Mouse (Mus musculus) right cerebral cortex, adult 18-20 months (tissue): ENCODE results near the gene Hsp90aa1.
A peak's percentile ranks its signal among the peaks of the same experiment; 100 is the strongest.
"Not testable (repeated sequence)": the region's sequence is repeated elsewhere in the genome, so short reads cannot be mapped to it uniquely, and the experiment has no call there.

Source experiments
- DNase-seq: peaks from one replicate; pipeline ENCODE4 v3.0.0; 2022; ENCODE audit warnings: mixed read lengths

Hsp90aa1 gene

GRCm38 (mm10) chr12:110702556-110702955 lies at the start of gene Hsp90aa1:
TSS of gene Hsp90aa1 (minus strand) at chr12:110702728.
- no peak for DNase-seq

GRCm38 (mm10) chr12:110750770-110751439 lies 48.4 kb upstream of the Hsp90aa1 start:
- DNase-seq: no peak

DNA sequence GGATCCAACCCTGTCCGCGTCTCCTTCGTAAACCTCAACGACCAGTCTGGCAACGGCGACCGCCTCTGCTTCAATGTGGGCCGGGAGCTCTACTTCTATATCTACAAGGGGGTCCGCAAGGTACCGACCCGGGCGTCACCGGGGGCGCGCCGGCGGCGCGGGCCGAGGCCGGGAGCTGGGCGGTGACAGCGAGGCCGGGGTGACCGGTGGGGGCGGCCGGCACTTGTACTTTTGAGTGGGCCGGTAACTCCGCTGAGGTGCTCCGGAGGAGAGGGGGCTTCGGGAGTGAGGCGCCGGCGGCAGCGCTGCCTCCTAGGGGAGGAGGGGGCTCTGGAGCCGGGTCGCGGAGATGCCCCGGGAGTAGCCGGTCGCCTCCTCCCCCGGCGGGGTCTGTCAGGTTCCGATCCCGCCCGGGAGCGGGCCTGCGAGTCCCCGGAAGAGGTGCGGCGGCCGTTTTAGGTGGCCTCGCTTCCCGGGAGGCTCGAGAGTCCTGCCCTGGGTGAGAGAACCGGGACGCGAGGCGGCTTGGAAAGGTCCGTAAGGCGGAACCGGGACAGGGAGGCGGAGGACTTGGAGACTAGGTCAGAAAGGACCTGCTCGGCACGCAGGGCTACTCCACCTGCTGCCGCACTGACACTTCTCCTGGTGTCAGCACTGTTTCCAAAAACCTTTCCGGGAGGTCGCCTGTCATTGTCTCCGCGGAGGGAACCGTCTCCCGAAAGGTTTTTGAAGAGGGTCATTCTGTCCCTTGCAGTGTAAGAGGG lies 35.8 kb upstream of the Hsp90aa1 start:
- DNase-seq: peak; percentile 23

DNA sequence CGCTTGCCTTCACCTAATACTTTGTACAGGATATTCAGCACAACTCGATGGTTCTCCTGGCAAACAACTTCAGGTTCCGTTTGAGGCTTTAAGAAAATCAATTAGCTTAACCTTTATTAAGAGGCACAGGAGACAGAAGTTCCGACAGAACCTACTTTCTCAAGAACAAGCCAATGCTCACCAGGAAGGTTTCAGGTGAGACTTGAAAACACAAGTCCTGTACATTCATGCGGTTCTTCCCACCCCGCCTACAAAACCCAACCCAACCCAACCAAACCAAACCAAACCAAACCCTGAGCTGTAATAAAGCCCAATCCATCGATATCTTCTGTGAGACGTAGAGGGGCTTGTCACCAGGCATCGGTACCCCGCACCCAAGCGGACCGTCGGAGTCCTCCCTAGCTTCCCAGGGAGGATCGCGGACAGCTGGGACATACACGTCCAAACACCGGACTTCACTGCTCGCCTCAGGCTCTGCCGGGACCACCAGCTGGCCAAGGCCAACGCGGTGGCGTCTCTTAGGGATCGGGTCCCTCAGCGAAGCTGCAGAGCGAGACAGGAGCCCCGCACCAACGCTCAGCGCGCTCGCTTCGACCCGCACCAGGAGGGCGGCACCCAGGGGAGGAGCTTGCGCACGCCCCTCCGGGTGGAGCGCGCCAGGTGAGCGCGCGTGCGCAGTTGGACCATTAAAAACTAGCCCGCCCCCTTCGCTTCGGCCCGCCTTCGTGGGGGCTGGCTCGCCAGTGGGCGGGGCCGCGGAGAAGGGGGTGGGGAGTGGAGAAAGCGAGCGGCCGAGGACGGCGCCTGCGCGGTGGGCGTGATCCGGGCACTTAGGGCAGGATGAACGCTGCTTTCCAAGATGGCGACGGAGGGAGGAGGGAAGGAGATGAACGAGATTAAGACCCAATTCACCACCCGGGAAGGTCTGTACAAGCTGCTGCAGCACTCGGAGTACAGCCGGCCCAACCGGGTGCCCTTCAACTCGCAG lies 34.9 kb upstream of the Hsp90aa1 start, which contains the start of gene Wdr20:
Wdr20 (plus strand) TSS at position 775 of the 988 bp plus-strand sequence.
- DNase-seq: peak; percentile 98

GRCm38 (mm10) chr12:110736641-110737040 lies 34.1 kb upstream of the Hsp90aa1 start:
- DNase-seq: no peak

GRCm38 (mm10) chr12:110733254-110733653 lies 30.7 kb upstream of the Hsp90aa1 start:
- not testable (repeated sequence) for DNase-seq

DNA sequence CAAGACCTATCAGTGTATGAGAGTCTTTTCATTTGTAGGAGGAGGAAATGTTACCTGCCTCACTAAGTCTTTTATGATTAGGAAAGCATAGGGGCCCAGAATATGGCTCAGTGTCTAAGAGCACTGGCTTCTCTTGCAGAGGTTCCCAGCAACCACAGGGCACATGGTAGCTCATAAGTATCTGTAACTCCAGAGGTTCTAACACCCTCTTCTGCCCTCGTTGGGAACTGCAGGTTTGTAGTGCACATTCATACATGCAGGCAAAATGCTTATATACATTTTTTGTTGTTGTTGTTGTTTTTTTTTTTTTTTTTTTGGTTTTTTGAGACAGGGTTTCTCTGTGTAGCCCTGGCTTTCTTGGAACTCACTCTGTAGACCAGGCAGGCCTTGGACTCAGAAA lies 23.9 kb upstream of the Hsp90aa1 start:
- no peak for DNase-seq

- no peak for DNase-seq
Measured at GRCm38 (mm10) chr12:110725489-110725888, 23.0 kb upstream of the Hsp90aa1 start.

DNA sequence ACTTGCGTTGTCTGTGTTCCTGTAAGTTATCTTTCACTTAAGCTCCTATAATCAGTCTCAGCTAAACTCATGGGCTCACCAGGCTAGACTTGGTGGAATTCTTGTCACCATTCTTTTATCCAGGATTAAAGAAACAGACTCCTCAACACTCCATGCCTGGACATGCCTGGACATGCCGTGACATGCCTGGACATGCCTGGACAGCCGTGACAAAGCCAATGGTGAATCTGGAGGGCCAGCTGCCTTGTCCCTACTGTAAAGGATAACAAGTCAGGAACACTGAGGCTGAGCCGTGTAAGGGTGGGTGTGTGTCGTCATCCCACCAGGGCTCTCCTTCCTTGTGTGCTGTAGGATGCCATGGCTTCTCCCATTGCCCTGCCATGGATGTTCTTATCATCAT lies 22.5 kb upstream of the Hsp90aa1 start:
- no peak for DNase-seq

DNA sequence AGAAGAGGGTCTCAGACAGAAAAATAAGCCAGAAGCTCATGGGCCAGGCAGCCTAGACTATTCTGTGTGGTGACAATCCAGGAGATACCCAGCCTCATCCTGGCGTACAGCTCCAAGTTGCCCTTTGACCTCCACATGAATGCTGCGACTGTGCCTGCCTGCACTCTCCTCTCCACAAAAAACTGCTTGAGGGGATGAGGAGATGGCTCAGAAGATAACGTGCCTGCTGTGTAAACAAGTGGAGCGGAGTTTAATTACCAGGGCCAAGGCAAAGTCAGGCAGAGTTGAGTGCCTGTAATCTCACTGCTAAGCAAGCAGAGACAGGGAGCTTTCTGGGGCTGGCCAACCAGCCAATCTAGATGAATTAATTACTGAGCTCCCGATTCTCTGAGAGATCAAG lies 13.5 kb upstream of the Hsp90aa1 start:
- no peak for DNase-seq

DNA sequence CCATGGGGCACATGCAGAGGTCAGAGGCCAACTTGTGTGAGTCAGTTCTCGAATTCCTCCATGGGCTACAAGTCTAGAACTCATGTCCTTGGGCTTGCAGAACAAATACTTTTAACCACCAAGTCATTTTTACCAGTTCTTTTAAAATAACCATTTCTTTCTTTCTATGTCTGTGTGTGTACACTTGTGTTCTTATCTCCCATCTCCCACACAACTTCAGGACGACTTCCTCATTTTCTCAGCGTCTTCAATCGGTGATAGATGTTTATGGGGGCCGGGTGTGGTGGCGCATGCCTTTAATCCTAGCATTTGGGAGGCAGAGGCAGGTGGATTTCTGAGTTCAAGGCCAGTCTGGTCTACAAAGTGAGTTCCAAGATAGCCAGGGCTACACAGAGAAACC lies 11.7 kb upstream of the Hsp90aa1 start:
- no peak for DNase-seq

DNA sequence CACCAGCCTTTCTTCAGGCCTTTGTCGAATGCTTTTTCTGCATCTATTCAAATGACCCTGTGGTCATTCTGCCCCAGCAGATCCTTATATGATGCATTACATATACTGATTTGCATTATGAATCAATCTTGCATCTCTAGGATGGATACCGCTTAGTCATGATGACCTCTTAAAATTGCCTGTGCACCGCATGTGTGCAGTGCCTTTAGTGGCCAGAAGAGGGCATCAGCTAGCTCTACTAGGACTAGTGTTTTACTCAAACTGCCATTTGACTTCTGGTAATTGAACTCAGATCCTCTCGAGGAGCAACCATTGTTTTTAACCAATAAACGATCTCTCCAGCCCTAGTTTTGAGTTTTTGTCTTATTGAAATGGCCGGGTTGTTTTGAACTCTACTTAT lies 11.3 kb upstream of the Hsp90aa1 start:
- no peak for DNase-seq

DNA sequence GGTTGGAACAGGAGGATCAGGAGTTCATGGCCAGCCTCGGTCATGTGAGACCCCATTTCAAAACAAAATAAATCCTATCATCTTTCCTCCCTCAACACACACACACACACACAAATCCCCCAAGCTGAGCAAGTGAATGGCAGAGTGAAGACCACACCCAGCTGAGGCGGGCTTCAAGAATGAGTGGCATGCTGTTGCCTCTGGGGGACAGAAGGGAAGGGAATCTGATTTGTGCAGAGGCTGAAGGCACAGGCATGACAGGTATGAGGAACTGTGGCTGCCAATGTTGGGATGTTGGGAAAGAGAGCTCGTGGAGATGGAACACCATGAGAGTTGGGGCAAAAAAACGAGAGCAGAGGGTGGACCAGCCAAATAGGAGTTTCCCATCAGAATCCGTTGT lies 8.7 kb upstream of the Hsp90aa1 start:
- no peak for DNase-seq

GRCm38 (mm10) chr12:110707451-110707850 lies 4.9 kb upstream of the Hsp90aa1 start:
- DNase-seq: no peak

DNA sequence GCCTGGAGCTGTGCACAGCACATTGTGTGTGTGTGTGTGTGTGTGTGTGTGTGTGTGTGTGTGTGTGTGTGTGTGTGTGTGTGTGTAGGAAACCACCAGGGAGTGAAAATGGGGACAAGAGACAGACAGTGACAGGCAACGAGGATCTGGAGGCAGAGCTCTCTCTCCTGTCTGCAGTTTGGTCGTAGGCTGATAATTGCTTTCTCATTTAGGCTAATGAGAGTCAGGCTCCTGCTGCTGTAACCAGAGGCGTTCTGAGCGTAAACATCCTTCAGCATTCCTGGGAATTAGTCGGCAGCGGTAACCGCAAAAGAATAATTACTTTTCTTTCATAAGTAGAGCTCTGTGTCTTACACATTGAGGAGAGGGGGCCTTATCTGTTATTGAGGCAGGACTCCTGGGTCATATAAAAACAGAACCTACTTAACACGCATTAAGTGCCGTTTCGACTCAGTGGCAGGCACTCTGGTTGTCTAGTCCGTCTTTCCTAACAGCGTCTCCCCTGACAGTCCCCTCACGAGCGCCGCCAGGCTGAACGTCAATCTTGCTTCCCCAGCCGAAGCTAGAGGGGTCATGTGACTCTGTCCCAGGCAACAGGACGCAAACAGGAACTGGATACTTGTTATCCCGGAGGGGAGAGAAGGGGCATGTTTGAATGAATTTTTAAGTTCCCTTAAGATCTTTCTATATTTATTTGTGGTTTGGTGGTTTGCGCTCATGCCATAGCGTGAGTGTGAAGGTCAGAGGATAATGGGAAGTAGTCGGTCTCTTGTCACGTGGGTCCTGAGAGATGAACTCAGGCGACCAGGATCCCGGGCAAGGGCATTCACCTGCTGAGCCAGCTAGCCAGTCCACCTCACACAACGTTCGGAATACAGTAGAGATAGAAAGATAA lies 4.1 kb upstream of the Hsp90aa1 start:
- DNase-seq: peak; percentile 28

- DNase-seq: not testable (repeated sequence)
Measured at GRCm38 (mm10) chr12:110705419-110705818, 2.9 kb upstream of the Hsp90aa1 start.

GRCm38 (mm10) chr12:110703682-110704081 lies 1.2 kb upstream of the Hsp90aa1 start:
- DNase-seq: no peak

DNA sequence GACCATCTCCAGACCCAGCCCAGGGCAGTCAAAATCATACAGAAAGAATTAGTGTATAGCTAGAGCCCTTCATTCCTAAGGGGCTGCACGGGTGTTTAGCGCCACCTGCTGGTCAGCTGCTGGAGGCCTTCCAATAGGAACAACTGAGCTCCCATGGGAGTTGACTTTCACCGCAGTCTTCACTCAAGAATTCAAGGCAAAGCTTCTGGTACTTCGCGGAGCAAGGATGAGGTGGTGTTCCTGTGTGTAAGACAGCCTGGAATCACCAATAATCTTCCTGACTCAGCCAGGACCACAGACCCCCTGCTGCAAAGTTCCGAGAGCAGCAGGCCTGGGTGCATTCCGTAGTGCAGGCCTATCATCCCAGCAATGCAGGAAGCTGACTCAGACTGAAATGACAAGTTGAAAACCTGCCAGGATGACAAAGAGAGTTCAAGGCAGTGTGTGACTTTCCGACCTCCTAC lies 512 bp upstream of the Hsp90aa1 start:
- peak; percentile 79 for DNase-seq

GRCm38 (mm10) chr12:110701363-110701762 lies 1.2 kb downstream of the Hsp90aa1 start:
- not testable (repeated sequence) for DNase-seq

DNA sequence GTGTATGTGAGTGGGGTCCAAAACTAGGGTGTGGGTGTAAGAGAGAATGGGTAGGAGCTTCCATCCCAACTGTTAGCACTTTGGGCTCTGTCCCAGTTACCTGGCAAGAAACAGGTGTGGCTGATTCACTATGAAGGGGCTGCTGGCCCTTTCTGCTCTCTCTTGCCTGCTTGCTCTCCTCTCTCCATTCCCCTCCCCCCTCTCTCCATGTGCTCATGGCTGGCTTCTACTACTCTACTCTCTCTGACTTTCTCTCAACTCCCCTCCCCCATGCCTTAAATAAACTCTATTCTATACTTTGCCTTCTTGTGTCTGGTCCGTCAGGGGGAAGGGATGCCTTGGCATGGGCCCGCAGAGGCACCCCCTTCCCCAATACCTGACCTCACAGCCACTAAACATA lies 1.8 kb downstream of the Hsp90aa1 start:
- DNase-seq: no peak

GRCm38 (mm10) chr12:110699171-110699547 lies 3.4 kb downstream of the Hsp90aa1 start:
- DNase-seq: no peak
